Mouse (Mus musculus): Measurements from ENCODE around the gene Ehd4. TPM values are rescaled to one million over a fixed set of nuclear protein-coding genes. Genes with fewer than 3 reads are reported as not detected.

Gene Ehd4
- total RNA-seq, 2 experiments from 2014 or later: 9.7 to 9.8 TPM

GRCm38 (mm10) chr2:120146543-120146942, 7.9 kb downstream of the Ehd4 start:
- DNase-seq (ENCODE audit: low spot score in 2 of 2): no peak

- DNase-seq (ENCODE audit: low spot score in 2 of 2): no peak
Observed at GRCm38 (mm10) chr2:120144390-120144789, 10.0 kb downstream of the Ehd4 start.

GRCm38 (mm10) chr2:120142336-120142735, 12.1 kb downstream of the Ehd4 start:
- DNase-seq (ENCODE audit: low spot score in 2 of 2): no peak

GRCm38 (mm10) chr2:120141671-120142070, 12.7 kb downstream of the Ehd4 start:
- DNase-seq (ENCODE audit: low spot score in 2 of 2): no peak

- no peak for DNase-seq (ENCODE audit: low spot score in 2 of 2)
Observed at GRCm38 (mm10) chr2:120140326-120140725, 14.1 kb downstream of the Ehd4 start.

GRCm38 (mm10) chr2:120139091-120139490, 15.3 kb downstream of the Ehd4 start:
- DNase-seq (ENCODE audit: low spot score in 2 of 2): no peak

GRCm38 (mm10) chr2:120137281-120137680, 17.1 kb downstream of the Ehd4 start:
- DNase-seq (ENCODE audit: low spot score in 2 of 2): no peak

- DNase-seq (ENCODE audit: low spot score in 2 of 2): peak in 1 of 2 experiments; percentile 20
Observed at GRCm38 (mm10) chr2:120134453-120135075, 19.8 kb downstream of the Ehd4 start.

GRCm38 (mm10) chr2:120131881-120132280, 22.5 kb downstream of the Ehd4 start:
- no peak for DNase-seq (ENCODE audit: low spot score in 2 of 2)

- DNase-seq (ENCODE audit: low spot score in 2 of 2): no peak
Observed at GRCm38 (mm10) chr2:120129252-120129908, 25.0 kb downstream of the Ehd4 start.

- DNase-seq (ENCODE audit: low spot score in 2 of 2): no peak
Observed at GRCm38 (mm10) chr2:120128611-120129051, 25.8 kb downstream of the Ehd4 start.

GRCm38 (mm10) chr2:120128011-120128410, 26.4 kb downstream of the Ehd4 start:
- no peak for DNase-seq (ENCODE audit: low spot score in 2 of 2)

- DNase-seq (ENCODE audit: low spot score in 2 of 2): no peak
Observed at GRCm38 (mm10) chr2:120126901-120127300, 27.5 kb downstream of the Ehd4 start.

GRCm38 (mm10) chr2:120126408-120126807, 28.0 kb downstream of the Ehd4 start:
- no peak for DNase-seq (ENCODE audit: low spot score in 2 of 2)

- no peak for DNase-seq (ENCODE audit: low spot score in 2 of 2)
Observed at GRCm38 (mm10) chr2:120125461-120125860, 28.9 kb downstream of the Ehd4 start.

- DNase-seq (ENCODE audit: low spot score in 2 of 2): no peak
Observed at GRCm38 (mm10) chr2:120124946-120125345, 29.5 kb downstream of the Ehd4 start.

GRCm38 (mm10) chr2:120124096-120124495, 30.3 kb downstream of the Ehd4 start:
- no peak for DNase-seq (ENCODE audit: low spot score in 2 of 2)

- peak in 1 of 2 experiments; percentile 29 for DNase-seq (ENCODE audit: low spot score in 2 of 2)
Observed at GRCm38 (mm10) chr2:120122983-120123382, 31.4 kb downstream of the Ehd4 start.

- no peak for DNase-seq (ENCODE audit: low spot score in 2 of 2)
Observed at GRCm38 (mm10) chr2:120117346-120117745, 37.1 kb downstream of the Ehd4 start.

GRCm38 (mm10) chr2:120116362-120116761, 38.0 kb downstream of the Ehd4 start:
- DNase-seq (ENCODE audit: low spot score in 2 of 2): no peak

GRCm38 (mm10) chr2:120114977-120115376, 39.4 kb downstream of the Ehd4 start:
- DNase-seq (ENCODE audit: low spot score in 2 of 2): no peak

GRCm38 (mm10) chr2:120113963-120114362, 40.4 kb downstream of the Ehd4 start:
- no peak for DNase-seq (ENCODE audit: low spot score in 2 of 2)

- no peak for DNase-seq (ENCODE audit: low spot score in 2 of 2)
Observed at GRCm38 (mm10) chr2:120113476-120113875, 40.9 kb downstream of the Ehd4 start.

All from layer of hippocampus, postnatal 14 days (tissue).